Comparison of ENCODE assay signal across 11 mouse cellular contexts in the genomic region with DNA sequence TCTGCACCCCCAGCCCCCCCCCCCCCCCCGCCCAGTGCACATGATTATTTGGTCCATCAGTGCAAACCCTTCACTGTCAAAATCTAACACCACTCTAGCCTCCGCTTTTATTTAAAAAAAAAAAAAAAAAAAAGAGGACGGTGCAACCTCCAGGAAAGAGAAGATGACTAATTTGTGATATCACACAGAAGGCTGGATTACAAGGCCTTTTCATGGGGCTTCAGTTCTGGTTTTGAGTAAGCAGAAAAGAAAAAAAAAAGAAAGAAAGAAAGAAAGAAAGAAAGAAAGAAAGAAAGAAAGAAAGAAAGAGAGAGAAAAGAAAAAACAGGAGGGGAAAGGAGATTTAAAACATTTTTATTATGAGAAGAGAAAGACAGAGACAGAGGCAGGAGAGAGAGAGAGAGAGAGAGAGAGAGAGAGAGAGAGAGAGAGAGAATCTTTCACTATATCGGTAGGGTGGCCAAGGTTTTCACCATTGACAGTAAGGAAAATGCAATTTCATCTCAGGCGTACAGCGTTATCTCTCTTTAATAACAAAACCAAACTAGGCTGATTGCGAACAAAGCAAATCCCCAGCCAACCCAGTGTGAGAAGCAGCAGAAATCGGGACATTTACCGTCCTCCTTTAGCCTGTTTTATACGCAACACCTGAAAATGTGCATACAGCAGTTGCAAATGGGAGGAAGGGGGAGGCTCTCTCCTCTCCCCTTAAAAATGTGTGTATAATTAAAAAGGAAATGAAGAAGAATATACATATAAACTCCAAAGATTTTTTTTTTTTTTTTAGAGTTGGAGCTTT. TPM values are rescaled to one million over a fixed set of nuclear protein-coding genes. Genes with fewer than 3 reads are reported as not detected.
DNase-seq lines count a peak whose midpoint lies in the region; ATAC-seq and TF ChIP-seq lines count a peak whose summit lies in the region.
"Had no signal": no experiment of that assay in that cellular context is flagged by ENCODE, and none has a peak within 500 bp of the region (broad histone marks: within the 10 kb centered on the region; RNA-seq: fewer than 3 reads in every experiment).

No protein-coding gene starts in this region.

- H3K36me3 ChIP-seq in heart, embryonic 12.5 days = no peaks in the 10 kb centered on the region
- no peaks in the 10 kb centered on the region for H3K36me3 ChIP-seq in embryonic facial prominence, embryonic 10.5 days (replicated peaks)
- H3K36me3 ChIP-seq in hindbrain, embryonic 14.5 days (replicated peaks; ENCODE audit: control insufficient read depth, insufficient read depth) = no peaks in the 10 kb centered on the region
- H3K36me3 ChIP-seq in midbrain, embryonic 14.5 days (ENCODE audit: control insufficient read depth, insufficient read depth, low read length) = no peaks in the 10 kb centered on the region
- no peaks in the 10 kb centered on the region for H3K36me3 ChIP-seq in liver, postnatal 0 days (replicated peaks; ENCODE audit: insufficient read depth, low read length)

- peak overlapping the region; percentile 37 for H3K4me3 ChIP-seq in heart, embryonic 12.5 days
- H3K4me3 ChIP-seq in embryonic facial prominence, embryonic 10.5 days = peak overlapping the region; percentile 55
- H3K4me3 ChIP-seq in hindbrain, embryonic 14.5 days (replicated peaks; ENCODE audit: low read length) = peak overlapping the region; percentile 19
- peak overlapping the region; percentile 31 for H3K4me3 ChIP-seq in midbrain, embryonic 14.5 days (replicated peaks; ENCODE audit: low read depth, low read length)
- H3K4me3 ChIP-seq in liver, postnatal 0 days (ENCODE audit: low read depth, low read length) = no peak overlapping the region

- intact Hi-C loops in heart, postnatal 36 days (cut with DNase I) = no loop called here
- intact Hi-C loops in left cerebral cortex, postnatal 10 days (cut with DNase I) = loop anchor here (10.0 kb wide), 1 partner anchor 339 kb away; no protein-coding TSS in a partner anchor

- TF ChIP-seq EP300 in liver, postnatal 0 days (IDR thresholded peaks at IDR 0.05; ENCODE audit: low read depth) = no peak

- H3K27me3 ChIP-seq in heart, embryonic 12.5 days (replicated peaks) = peaks cover 31% of the 10 kb centered on the region
- H3K27me3 ChIP-seq in embryonic facial prominence, embryonic 10.5 days (replicated peaks; ENCODE audit: low read depth, poor library complexity, severe bottlenecking) = peaks cover 66% of the 10 kb centered on the region
- H3K27me3 ChIP-seq in hindbrain, embryonic 14.5 days (ENCODE audit: control insufficient read depth, insufficient read depth, low read length) = 0 out of 2 replicates have a peak, but pooled peaks cover 2% of the 10 kb centered on the region
- no peaks in the 10 kb centered on the region for H3K27me3 ChIP-seq in midbrain, embryonic 14.5 days (ENCODE audit: control insufficient read depth, insufficient read depth, low read length)
- peaks cover 39% of the 10 kb centered on the region for H3K27me3 ChIP-seq in liver, postnatal 0 days (ENCODE audit: insufficient read depth, low read length)

- DNase-seq in heart, postnatal 36 days = no peak
- no peak for DNase-seq in embryonic facial prominence, embryonic 10.5 days (ENCODE audit: low spot score)
- DNase-seq in hindbrain, embryonic 14.5 days (ENCODE audit: low spot score) = no peak
- DNase-seq in midbrain, embryonic 14.5 days = peak; percentile 59
- no peak for DNase-seq in liver, postnatal 0 days
- DNase-seq in left cerebral cortex, postnatal 10 days (ENCODE audit: extremely low spot score in 1 of 2, low spot score in 2 of 2) = no peak
- DNase-seq in kidney, adult 18-20 months = no peak
- DNase-seq: B cell, adult 2 months; gastrocnemius, postnatal 10 days; lung, postnatal 14 days had no signal

- peak overlapping the region; percentile 97 for H3K4me2 ChIP-seq in heart, embryonic 12.5 days
- H3K4me2 ChIP-seq in hindbrain, embryonic 14.5 days (replicated peaks) = peak overlapping the region; percentile 51
- H3K4me2 ChIP-seq in midbrain, embryonic 14.5 days (ENCODE audit: low read length) = peak overlapping the region; percentile 65
- H3K4me2 ChIP-seq in liver, postnatal 0 days (ENCODE audit: low read depth, low read length) = no peak overlapping the region

- H3K4me1 ChIP-seq in heart, embryonic 12.5 days (replicated peaks) = peaks cover 25% of the 10 kb centered on the region
- H3K4me1 ChIP-seq in embryonic facial prominence, embryonic 10.5 days = peaks cover 82% of the 10 kb centered on the region
- peaks cover 46% of the 10 kb centered on the region for H3K4me1 ChIP-seq in hindbrain, embryonic 14.5 days (replicated peaks; ENCODE audit: control insufficient read depth, insufficient read depth, low read length)
- peaks cover 57% of the 10 kb centered on the region for H3K4me1 ChIP-seq in midbrain, embryonic 14.5 days (ENCODE audit: control insufficient read depth, insufficient read depth, low read length)
- no peaks in the 10 kb centered on the region; the same call in 1 of the 2 replicates for H3K4me1 ChIP-seq in liver, postnatal 0 days (ENCODE audit: insufficient read depth)

- TF ChIP-seq CTCF in liver, postnatal 0 days (IDR thresholded peaks at IDR 0.05; ENCODE audit: low read depth) = no peak

- 10% methylated on average over 10 of the region's 10 CpGs for WGBS in heart, embryonic 12.5 days
- WGBS in embryonic facial prominence, embryonic 10.5 days = 9% methylated on average over 10 of the region's 10 CpGs
- 8% methylated on average over 10 of the region's 10 CpGs for WGBS in hindbrain, embryonic 14.5 days
- WGBS in midbrain, embryonic 14.5 days = 6% methylated on average over 10 of the region's 10 CpGs
- 10% methylated on average over 10 of the region's 10 CpGs for WGBS in liver, postnatal 0 days (ENCODE audit: insufficient replicate concordance)

- no peak overlapping the region for H3K27ac ChIP-seq in heart, embryonic 12.5 days (ENCODE audit: poor library complexity, severe bottlenecking)
- peak overlapping the region; percentile 40 for H3K27ac ChIP-seq in embryonic facial prominence, embryonic 10.5 days (replicated peaks)
- H3K27ac ChIP-seq in hindbrain, embryonic 14.5 days = peak overlapping the region; percentile 89
- H3K27ac ChIP-seq in midbrain, embryonic 14.5 days (replicated peaks; ENCODE audit: low read depth, low read length) = peak overlapping the region; percentile 88
- no peak overlapping the region for H3K27ac ChIP-seq in liver, postnatal 0 days (ENCODE audit: low read depth)

- no peaks in the 10 kb centered on the region for H3K9me3 ChIP-seq in heart, embryonic 12.5 days (replicated peaks)
- H3K9me3 ChIP-seq in embryonic facial prominence, embryonic 10.5 days = no peaks in the 10 kb centered on the region
- no peaks in the 10 kb centered on the region for H3K9me3 ChIP-seq in hindbrain, embryonic 14.5 days (ENCODE audit: control insufficient read depth, low read length)
- H3K9me3 ChIP-seq in midbrain, embryonic 14.5 days (ENCODE audit: control insufficient read depth, low read length) = no peaks in the 10 kb centered on the region
- H3K9me3 ChIP-seq in liver, postnatal 0 days (ENCODE audit: low read length) = no peaks in the 10 kb centered on the region

- H3K9ac ChIP-seq in heart, embryonic 12.5 days = no peak overlapping the region
- H3K9ac ChIP-seq in hindbrain, embryonic 14.5 days = peak overlapping the region; percentile 51
- H3K9ac ChIP-seq in midbrain, embryonic 14.5 days (replicated peaks; ENCODE audit: low read length) = peak overlapping the region; percentile 54
- no peak overlapping the region for H3K9ac ChIP-seq in liver, postnatal 0 days (replicated peaks)

- ATAC-seq in heart, embryonic 12.5 days (ENCODE audit: insufficient number of reproducible peaks, low FRiP score) = no peak
- no peak for ATAC-seq in hindbrain, embryonic 14.5 days (ENCODE audit: low FRiP score)
- no peak for ATAC-seq in midbrain, embryonic 14.5 days (ENCODE audit: low FRiP score, low TSS enrichment)
- no peak for ATAC-seq in liver, postnatal 0 days

RNA-seq across cellular contexts. Expression of a gene that starts 1.3 kb away (rescaled TPM):
- 7.4 and 8.0 TPM in 2 replicates for polyA plus RNA-seq in heart, embryonic 12.5 days (2016; fragmentation: Nextera tagmentation; extraction: Ambion mirVana)
- total RNA-seq in heart, postnatal 36 days (2021) = 1 to 10 TPM; 7.2 to 8.3 TPM
- 16.4 and 18.8 TPM in 2 replicates for polyA plus RNA-seq in embryonic facial prominence, embryonic 10.5 days (2016; fragmentation: Nextera tagmentation; extraction: Ambion mirVana)
- 30.2 and 34.7 TPM in 2 replicates for polyA plus RNA-seq in hindbrain, embryonic 14.5 days (2014; fragmentation: Nextera tagmentation; extraction: Ambion mirVana)
- polyA plus RNA-seq in midbrain, embryonic 14.5 days (2014; fragmentation: Nextera tagmentation; extraction: Ambion mirVana) = 56.8 and 68.4 TPM in 2 replicates
- 0.97 and 1.2 TPM in 2 replicates for polyA plus RNA-seq in liver, postnatal 0 days (2015; fragmentation: Nextera tagmentation; extraction: Ambion mirVana)
- 1 to 10 TPM; 3.9 to 4.4 TPM for total RNA-seq in left cerebral cortex, postnatal 10 days (2021)

Comparison
In these comparisons a context has a peak if more than half of its experiments do, and no peak if none do; other contexts are left out.
1. H3K27ac ChIP-seq: peak in embryonic facial prominence, embryonic 10.5 days (single experiment), hindbrain, embryonic 14.5 days (single experiment) and midbrain, embryonic 14.5 days (single experiment); none in heart, embryonic 12.5 days (single experiment) and liver, postnatal 0 days (single experiment).
2. H3K9ac ChIP-seq: peak in hindbrain, embryonic 14.5 days (single experiment) and midbrain, embryonic 14.5 days (single experiment); none in heart, embryonic 12.5 days (single experiment) and liver, postnatal 0 days (single experiment).